Mouse (Mus musculus) layer of hippocampus, postnatal 25 days (tissue): Measurements from ENCODE around the gene Ypel5. TPM values are rescaled to one million over a fixed set of nuclear protein-coding genes. Genes with fewer than 3 reads are reported as not detected.

Experiments
- DNase-seq, 2 experiments: peaks; one replicate each; pipeline ENCODE4 v3.0.0; 2022; ENCODE audit warnings: mixed read lengths in 2 of 2, low spot score in 1 of 2; ENCODE audit errors: extremely low spot score in 1 of 2
- total RNA-seq, 2 experiments: library from RNA; stranded (reverse); gene quantifications; 2 replicates each; pipeline ENCODE4 v1.2.3; 2021

Ypel5 gene
- total RNA-seq, 2 experiments from 2014 or later = 86.1 to 98.7 TPM

DNA sequence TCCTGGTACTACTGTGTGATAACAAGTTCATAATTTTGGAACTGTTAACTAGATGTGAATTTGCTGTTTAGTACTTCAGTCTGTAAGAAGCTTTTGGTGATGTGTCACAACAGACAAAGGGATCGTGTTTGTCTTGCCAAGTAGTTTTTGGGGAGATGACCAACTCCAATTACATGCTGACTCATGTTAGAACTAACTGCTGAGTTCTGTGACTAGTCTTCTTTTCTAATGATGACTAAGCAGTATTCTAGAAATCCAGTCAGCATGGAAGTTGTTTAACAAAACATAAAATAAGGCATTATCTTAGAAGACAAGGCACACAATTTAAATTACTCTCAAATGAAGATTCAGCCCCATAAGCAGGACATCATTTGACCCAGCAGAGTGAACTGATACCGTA lies 2.7 kb downstream of the Ypel5 start:
- DNase-seq = no peak

DNA sequence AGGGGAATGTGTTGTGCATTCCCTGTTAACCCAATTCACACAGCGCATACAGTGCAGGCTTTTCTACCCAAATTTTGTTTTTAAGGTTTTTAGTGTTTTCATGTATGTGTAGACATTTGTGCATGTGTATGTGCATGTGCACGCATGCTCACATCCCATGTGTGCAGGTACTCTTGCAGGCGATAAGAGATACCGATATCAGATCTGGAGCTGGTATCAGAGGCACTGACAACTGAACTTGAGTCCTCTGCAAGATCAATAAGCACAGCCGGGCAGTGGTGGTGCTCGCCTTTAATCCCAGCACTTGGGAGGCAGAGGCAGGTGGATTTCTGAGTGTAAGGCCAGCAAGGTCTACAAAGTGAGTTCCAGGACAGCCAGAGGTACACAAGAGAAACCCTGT lies 8.1 kb downstream of the Ypel5 start:
- no peak for DNase-seq

GRCm38 (mm10) chr17:72844949-72845490 lies 8.8 kb downstream of the Ypel5 start:
- DNase-seq = no peak

DNA sequence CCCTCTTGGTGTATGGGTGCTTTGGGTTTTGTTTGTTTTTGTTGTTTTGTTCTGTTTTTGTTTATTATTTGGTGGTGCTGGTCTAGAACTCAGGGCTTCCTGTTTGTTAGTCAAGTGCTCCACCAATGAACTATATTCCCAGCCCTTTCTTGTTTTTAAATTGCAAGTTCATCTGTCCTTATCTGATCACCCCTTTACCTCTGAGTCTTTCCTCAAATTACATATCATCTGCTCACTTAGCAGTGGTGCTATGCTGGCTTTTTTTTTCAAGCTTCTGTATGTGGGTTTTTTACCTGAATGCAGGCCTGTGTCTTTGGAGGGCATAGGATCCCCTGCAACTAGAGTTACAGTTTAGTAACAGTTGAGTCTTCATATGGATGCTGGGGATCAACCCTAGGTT lies 9.3 kb downstream of the Ypel5 start:
- DNase-seq = no peak

GRCm38 (mm10) chr17:72855298-72855697 lies 19.0 kb downstream of the Ypel5 start:
- DNase-seq = no peak

DNA sequence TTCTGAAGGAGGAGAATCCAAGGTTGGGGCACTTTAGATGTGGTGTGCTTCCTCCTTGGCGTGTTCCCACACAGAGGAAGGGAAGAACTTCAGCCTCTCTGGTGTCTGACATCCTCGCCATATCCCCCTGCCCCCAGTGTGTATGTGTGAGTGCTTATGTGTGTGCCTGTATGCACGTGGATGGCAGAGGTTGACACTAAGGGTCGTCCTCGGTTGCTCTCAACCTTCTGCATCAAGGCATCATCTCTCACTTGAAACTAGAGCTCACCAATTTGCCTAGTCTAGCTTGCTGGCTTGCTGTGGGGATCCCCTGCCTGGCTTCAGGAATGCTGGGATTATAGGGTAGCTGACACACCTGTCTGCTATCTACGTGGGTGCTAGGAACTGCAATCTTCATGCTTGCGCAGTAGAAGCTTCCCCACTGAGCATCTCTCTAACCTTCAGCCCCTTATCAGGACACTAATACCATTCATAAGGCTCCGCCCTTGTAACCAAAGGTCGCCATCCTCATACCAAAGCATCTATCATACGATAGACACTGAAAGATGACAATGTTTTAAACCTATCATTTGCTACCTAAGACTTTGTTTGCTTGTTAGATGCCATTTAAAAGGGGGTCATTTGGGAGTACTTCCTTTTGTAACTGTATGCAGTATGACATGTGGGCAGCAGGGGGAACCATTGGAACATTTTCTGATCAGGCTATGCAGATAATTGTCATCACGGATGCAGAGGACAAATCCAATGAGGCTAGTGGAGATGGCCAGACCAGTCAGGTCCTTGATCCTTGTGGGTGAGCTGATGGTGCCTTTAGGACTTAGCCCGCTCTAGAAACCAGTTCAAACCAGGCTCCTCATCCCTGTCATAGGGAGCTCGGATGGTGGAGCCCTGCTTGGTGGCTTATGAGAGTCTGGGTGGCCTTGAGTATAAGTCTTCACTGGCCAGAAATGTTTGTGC lies 21.7 kb downstream of the Ypel5 start:
- peak; percentile 45 to 84 for DNase-seq

- DNase-seq = no peak
Measured at GRCm38 (mm10) chr17:72863226-72863625, 27.0 kb downstream of the Ypel5 start.

DNA sequence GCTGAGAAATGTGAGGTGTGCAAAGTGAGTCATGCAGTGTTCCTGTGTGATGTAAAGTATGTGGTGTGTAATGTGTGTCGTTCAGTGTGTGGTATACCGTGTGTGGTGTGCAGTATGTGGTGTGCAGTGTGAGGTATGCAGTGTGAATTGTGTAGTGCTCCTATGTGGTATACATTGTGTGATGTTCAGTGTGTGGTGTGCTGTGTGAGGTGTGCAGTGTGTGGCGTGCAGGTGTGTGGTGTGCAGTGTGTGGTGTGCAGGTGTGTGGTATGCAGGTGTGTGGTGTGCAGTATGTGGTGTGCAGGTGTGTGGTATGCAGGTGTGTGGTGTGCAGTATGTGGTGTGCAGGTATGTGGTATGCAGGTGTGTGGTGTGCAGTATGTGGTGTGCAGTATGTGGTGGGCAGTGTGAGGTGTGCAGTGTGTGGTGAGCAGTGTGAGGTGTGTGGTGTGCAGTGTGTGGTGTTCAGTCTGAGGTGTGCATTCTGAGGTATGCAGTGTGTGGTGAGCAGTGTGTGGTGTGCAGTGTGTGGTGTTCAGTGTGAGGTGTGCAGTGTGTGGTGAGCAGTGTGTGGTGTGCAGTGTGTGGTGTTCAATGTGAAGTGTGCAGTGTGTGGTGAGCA lies 30.5 kb downstream of the Ypel5 start:
- DNase-seq = no peak

GRCm38 (mm10) chr17:72868181-72868580 lies 31.9 kb downstream of the Ypel5 start:
- DNase-seq = no peak

- DNase-seq = no peak
Measured at GRCm38 (mm10) chr17:72878979-72879378, 42.7 kb downstream of the Ypel5 start.

- no peak for DNase-seq
Measured at GRCm38 (mm10) chr17:72880156-72880555, 43.9 kb downstream of the Ypel5 start.

- DNase-seq = no peak
Measured at GRCm38 (mm10) chr17:72881051-72881450, 44.8 kb downstream of the Ypel5 start.

DNA sequence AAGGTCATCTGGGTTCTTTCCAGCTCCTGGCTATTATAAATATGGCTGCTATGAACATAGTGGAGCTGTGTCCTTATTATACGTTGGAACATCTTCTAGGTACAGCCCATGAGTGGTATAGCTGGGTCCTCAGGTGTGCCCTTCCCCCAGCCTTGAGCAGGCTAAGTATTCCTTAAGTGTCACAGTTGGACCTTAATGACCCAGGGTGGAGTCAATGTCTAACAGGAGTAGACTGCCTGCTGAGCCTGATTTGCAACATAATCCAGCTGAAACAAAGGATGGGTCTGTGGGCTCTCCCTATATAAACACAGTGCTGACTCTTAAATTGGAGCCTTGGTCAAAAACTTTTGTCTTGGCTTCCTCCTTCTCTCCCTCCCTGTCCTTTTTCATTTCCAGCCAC lies 45.6 kb downstream of the Ypel5 start:
- DNase-seq = no peak

DNA sequence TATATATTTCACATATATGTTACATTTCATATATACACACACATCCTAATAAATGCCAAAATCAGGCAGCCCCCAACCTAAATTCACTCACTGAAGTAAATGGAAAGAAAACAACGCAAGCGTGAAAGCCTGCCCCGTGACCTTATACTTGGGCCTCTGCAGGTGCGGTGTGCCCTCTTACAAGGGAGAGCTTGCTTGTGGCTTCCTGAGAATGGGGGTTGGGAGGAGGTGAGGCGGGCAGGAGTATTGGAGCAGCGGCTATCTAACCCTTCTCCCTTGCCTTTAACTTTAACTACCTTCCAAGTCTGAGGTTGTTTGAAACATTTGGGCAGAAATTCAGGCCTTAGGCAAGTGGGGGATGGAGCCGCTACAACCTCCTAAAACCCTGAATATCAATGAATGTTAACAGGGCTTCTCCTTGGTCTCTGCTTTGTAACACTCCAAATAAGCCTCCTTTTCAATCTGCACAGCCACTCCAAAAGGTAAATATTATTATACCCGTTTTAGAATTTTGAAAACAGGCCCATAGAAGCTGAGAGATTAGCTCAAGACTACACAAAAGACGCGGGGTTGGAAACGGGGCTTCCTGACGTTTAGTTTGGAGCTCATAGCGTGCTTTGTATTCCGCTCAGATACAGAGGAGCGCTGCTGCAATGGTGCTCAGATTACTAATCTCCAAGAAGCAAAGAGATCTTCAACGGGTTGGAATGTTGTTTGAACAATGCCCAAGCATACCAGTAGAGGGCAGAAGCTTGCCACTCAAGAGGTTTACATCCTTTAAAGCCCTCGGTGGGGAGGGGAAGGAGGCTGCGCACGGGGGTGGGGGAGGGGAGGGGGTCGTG lies 53.5 kb downstream of the Ypel5 start:
- peak; percentile 37 to 67 for DNase-seq

DNA sequence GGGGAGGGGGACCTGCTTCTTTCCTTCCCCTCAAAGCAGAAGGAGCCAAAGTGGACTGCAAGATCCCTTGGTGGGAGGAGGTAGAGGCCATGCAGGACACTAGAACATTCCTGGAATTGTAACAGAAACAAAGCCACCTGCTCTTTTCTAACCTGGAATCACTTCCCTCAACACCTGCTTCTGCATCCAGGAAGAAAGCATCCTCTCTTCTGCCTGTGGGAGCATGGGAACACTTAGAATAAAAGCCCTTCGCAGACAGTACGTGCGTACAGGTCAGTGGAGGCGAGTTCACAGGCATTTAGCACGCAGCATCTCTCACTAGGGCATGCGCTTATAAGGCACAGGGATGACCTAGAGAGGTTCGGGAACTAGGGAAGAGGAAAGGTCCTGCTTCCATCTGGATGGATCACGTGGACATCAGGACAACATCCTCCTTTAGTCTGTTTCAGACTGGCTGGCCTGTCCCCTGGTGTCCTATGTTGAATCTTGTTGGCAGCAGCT lies 54.2 kb downstream of the Ypel5 start:
- DNase-seq = no peak

DNA sequence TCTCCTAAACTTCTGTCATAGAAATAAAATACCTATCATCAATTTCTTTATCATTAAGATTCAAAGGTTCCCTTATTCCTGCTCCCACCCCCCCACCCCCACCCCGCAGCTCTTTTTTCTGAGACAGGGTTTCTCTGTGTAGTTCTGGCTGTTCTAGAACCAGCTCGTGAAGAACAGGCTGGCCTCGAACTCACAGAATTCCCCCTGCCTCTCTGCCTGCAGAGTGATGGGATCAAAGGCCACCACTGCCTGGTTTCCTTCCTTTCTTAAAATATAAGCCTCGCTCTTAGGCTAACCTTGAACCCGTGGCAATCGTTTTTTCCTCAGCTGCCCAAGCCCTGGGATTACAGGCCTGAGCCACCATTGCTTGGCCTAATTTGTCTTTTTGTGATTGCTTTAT lies 55.3 kb downstream of the Ypel5 start:
- DNase-seq = no peak

DNA sequence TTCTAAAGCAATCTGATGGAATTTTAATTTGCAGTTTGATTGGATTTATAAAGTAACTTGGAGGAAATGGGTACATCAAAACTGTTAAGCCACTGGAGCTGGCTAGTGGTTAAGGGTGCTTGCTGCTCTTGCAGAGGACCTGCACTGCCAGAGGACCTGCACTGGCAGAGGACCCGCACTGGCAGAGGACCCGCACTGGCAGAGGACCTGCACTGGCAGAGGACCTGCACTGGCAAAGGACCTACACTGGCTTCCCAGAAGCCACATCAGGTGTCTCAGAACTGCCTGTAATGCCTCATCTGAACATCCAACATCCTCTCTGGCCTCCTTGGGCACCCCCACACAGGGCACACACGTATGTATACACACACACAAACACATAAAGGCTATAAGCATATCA lies 59.3 kb downstream of the Ypel5 start:
- no peak for DNase-seq

DNA sequence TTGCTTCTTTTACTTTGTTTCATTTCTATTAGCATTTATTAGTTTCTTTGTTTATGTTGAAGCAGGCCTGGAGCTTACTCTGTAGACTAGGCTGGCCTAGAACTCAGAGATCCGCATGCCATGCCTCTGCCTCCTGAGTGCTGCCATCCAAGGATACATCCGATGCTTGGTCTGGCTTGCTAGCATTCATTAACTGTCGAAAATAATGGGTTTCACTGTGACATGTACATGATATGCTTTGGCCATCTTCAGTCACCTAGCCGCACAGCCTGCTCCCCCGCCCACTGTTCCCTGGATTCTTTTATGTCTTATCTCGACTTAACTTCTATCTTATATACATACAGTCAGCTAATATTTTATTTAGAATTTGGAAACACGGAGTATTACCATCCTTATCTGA lies 60.8 kb downstream of the Ypel5 start:
- no peak for DNase-seq

DNA sequence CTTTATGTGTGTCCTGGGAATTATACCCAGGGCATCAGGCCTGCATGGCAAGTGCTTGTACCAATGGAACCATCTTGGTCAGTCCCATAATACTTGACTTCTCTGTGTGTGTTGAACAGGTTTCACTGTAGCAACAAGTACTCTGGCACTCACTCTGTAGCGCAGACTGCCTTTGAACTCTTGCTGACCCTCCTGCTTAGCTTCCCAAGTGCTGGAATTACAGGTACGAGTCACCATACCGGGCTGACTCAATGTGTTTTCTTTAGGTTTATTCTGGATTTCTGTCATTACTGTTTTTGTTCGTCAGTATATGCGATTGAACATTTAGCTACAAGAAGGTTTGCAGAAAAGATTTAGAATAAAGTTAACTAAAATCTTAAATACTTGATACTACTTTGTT lies 61.7 kb downstream of the Ypel5 start:
- DNase-seq = no peak

- DNase-seq = no peak
Measured at GRCm38 (mm10) chr17:72898775-72899174, 62.5 kb downstream of the Ypel5 start.
